Mouse (Mus musculus): ENCODE measurements around the gene Ttll11.

The Ttll11 gene

GRCm38 (mm10) chr2:35852164-35852509, 127.6 kb downstream of the Ttll11 start:
- no peak for DNase-seq (ENCODE audit: low spot score in 2 of 2)

- DNase-seq (ENCODE audit: low spot score in 2 of 2): no peak
Observed at GRCm38 (mm10) chr2:35851420-35852163, 128.1 kb downstream of the Ttll11 start.

- DNase-seq (ENCODE audit: low spot score in 2 of 2): no peak
Observed at GRCm38 (mm10) chr2:35849632-35850230, 130.0 kb downstream of the Ttll11 start.

- no peak for DNase-seq (ENCODE audit: low spot score in 2 of 2)
Observed at GRCm38 (mm10) chr2:35845611-35846504, 133.9 kb downstream of the Ttll11 start.

GRCm38 (mm10) chr2:35843896-35844690, 135.6 kb downstream of the Ttll11 start:
- no peak for DNase-seq (ENCODE audit: low spot score in 2 of 2)

GRCm38 (mm10) chr2:35842780-35843474, 136.8 kb downstream of the Ttll11 start:
- no peak for DNase-seq (ENCODE audit: low spot score in 2 of 2)

GRCm38 (mm10) chr2:35841841-35842420, 137.8 kb downstream of the Ttll11 start:
- DNase-seq (ENCODE audit: low spot score in 2 of 2): no peak

GRCm38 (mm10) chr2:35840956-35841816, 138.5 kb downstream of the Ttll11 start:
- DNase-seq (ENCODE audit: low spot score in 2 of 2): peak; percentile 57 to 76

- DNase-seq (ENCODE audit: low spot score in 2 of 2): no peak
Observed at GRCm38 (mm10) chr2:35838751-35839479, 140.8 kb downstream of the Ttll11 start.

GRCm38 (mm10) chr2:35834198-35834913, 145.4 kb downstream of the Ttll11 start:
- no peak for DNase-seq (ENCODE audit: low spot score in 2 of 2)

GRCm38 (mm10) chr2:35833546-35833945, 146.2 kb downstream of the Ttll11 start:
- no peak for DNase-seq (ENCODE audit: low spot score in 2 of 2)

- DNase-seq (ENCODE audit: low spot score in 2 of 2): no peak
Observed at GRCm38 (mm10) chr2:35832742-35833425, 146.8 kb downstream of the Ttll11 start.

GRCm38 (mm10) chr2:35831904-35832581, 147.7 kb downstream of the Ttll11 start:
- no peak for DNase-seq (ENCODE audit: low spot score in 2 of 2)

- DNase-seq (ENCODE audit: low spot score in 2 of 2): no peak
Observed at GRCm38 (mm10) chr2:35830966-35831903, 148.5 kb downstream of the Ttll11 start.

- DNase-seq (ENCODE audit: low spot score in 2 of 2): no peak
Observed at GRCm38 (mm10) chr2:35829136-35829535, 150.6 kb downstream of the Ttll11 start.

GRCm38 (mm10) chr2:35827886-35828285, 151.8 kb downstream of the Ttll11 start:
- DNase-seq (ENCODE audit: low spot score in 2 of 2): no peak
